Mouse (Mus musculus): ENCODE data around the gene Zfand2b. TPM values are rescaled to one million over a fixed set of nuclear protein-coding genes. Genes with fewer than 3 reads are reported as not detected.

Gene Zfand2b
- total RNA-seq, 2 experiments from 2014 or later = 30.2 to 35.1 TPM

DNA sequence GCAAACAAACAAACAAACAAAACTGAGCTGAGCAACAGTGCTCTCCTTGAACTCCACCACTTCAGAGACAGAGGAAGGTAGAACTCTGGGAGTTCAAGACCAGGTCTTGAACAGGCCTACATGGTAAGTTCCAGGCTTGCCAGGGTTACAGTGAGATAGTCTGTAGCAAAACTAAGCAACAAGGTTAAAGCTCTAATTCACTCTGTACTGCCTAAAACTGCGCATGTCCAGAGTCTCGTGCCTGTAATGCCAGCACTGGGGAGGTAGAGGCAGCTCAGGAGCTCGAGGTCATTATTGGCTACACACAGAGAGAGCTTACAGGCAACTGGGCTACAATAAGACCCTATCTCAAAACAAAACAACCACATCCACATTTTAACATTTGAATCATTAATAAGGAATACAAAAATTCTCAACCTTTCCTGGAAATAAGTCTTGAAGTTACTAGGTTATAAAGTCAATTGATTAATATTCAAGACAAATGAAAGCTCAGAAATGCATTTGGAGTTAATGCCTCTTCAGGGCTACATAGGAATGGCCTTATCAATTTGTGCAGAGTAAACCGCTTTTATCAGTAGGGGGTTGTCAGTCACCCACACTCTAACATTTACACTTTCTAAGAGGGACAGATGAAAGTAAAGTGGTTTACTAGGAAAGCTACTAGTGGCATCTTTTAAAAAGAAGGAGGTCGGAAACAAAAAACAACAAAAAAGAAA, 8.7 kb upstream of the Zfand2b start:
- DNase-seq = no peak

- DNase-seq = no peak
Observed at GRCm38 (mm10) chr1:75160256-75160617, 8.2 kb upstream of the Zfand2b start.

GRCm38 (mm10) chr1:75168093-75168471, 364 bp upstream of the Zfand2b start:
- no peak for DNase-seq

- peak; percentile 42 to 66 for DNase-seq
Observed at GRCm38 (mm10) chr1:75179334-75180104, 11.1 kb downstream of the Zfand2b start.

- peak; percentile 90 to 93 for DNase-seq
Observed at GRCm38 (mm10) chr1:75180105-75180590, 11.7 kb downstream of the Zfand2b start, which contains the start of gene Abcb6. Gene Abcb6 (minus strand): TSS chr1:75180392.

DNA sequence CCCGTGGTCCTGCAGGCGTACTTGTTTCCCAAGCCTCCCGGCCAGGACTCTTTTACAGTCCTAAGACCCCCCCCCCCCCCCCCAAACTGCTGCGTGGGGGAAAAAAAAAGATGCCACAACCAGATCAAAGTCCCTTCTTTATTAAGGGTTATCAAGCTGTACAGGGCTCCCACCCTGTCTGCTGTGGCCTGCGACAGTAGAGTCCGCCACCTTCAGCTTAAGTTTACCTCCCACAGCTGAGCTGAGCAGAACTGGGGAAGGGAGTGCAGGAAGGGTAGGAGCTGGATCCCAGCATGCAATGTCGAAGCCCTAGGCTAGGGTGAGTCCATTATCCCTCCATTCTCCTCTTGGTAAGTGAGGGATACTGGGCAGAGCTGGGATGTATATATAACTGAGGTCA, 12.3 kb downstream of the Zfand2b start:
- no peak for DNase-seq

DNA sequence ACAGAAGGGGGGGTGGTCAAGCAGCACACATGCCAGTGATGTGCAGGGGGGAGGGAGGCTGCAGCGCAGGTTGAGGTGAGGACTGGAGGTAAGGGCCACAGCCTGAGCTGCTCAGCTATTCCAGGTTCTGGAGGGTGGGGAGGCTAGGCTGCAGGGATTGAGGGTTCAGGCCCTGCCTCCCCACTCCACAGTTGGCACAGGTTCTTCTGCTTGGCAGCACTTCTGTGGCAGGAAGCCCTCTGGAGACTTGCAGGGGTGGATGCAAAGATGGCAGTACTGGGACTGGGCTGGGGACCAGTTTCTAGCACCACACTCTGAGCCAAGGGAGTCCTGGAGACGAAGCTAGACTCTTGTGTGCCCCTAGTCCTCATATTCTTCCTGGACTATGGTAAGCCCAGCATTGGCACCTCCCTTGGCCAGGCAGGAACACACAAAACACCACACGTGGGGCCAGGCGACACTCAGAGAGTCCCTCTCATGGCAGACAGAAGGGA, 13.0 kb downstream of the Zfand2b start:
- DNase-seq = no peak

- no peak for DNase-seq
Observed at GRCm38 (mm10) chr1:75182160-75182559, 13.7 kb downstream of the Zfand2b start.

DNA sequence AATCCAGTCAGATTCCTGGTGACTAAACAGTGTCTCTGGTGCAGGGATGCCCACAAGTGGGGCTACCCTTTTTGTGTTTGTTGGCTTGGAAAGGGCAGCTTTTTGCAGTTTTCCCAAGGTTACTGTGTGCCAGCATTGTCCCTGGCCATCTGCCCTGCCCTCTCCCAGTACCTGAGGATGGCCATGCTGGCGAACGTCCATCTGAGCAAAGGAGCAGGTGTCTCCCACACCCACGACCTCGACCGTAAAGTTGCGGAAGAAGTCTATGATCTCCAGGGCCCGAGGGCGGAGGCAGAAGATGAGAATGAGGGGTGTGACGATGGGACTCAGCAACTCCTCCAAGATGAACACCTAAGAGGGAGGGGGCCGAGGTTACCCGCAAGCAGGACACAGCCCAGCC, 17.0 kb downstream of the Zfand2b start:
- DNase-seq = no peak

DNA sequence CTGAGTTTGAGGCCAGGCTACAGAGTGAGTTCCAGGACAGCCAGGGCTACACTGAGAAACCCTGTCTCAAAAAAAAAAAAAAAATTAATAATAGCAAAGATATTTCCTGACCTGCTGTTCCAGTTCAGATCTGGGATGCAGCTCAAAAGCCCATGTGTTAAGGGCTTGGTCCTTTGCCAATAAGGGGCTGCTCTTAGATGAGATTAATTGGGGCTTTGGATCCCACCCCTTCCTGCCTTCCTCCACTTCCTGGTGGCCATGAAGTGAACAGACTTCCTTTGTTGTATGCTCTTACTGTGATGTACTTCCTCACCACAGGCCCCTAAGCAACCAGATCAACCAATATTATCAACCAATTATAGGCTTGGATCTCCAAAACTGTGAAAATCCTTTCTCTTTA, 18.7 kb downstream of the Zfand2b start:
- no peak for DNase-seq

DNA sequence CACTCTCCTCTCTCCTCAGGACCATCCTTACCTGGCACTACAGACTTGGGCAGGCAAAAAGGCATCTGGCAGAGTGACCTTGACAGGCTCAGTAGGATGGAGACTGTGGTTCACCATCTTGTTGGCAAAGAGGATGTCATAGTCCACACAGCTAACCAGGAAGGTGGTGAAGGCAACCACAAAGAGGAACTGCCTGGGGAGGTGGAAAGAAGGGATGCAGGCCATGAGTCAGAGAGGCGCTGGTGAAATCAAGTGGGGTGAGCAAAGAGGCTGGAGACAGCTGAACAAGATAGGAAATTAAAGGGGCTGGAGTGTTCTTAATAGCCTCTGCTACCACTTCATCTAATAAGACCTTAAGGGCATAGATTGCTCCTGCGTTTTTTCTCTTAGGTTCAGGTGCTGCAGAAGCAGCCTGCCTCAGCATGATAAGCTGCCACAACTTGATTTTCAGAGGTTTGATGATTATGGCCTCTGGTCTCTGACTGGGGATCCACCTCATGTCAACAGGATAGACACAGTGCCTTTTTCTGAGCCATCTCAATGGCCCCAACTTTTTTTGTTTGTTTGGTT, 19.6 kb downstream of the Zfand2b start:
- no peak for DNase-seq

DNA sequence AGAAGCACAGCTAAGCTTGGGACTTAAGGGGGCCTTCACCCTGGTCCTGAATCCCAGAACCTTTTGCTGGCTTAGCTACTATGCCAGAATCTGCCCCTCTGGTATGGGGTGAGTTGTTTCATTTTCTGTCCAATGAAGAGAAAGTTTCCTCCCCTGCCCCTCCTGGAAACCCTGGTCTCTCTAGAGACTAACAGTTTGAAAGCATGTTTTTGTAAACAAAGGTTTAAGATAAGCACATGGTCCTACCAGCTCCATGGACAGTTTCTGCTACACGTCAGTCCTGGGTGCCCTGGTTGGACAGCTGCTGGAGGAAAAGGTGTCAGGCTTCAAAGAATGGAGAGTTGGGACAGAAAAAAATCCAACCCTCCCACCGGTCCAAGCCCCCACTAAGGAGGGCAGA, 22.1 kb downstream of the Zfand2b start:
- DNase-seq = no peak

DNA sequence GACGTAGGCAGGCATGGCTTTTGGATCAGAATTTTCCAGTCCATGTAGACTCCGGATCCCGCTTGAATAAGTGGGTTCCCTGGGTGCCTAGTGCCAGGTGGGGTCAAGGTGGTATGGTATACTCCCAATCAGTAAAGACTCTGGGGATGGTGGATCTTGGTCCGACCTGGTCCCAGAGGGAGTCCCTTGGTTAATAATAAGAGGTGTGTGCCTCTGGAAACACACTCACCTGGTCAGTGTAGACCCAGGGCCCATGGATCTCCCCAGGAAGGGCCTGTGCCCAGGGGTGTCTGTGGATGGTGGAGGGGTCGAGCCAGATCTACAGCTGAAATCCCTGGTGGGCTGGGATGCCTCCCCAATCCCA, 22.8 kb downstream of the Zfand2b start:
- no peak for DNase-seq

GRCm38 (mm10) chr1:75191622-75192402, 23.4 kb downstream of the Zfand2b start, which contains the start of the genes Ankzf1 and Atg9a:
Gene Ankzf1 (plus strand): TSS chr1:75192151.
Gene Atg9a (minus strand): TSS chr1:75192196.
- peak; percentile 95 to 96 for DNase-seq

GRCm38 (mm10) chr1:75192452-75192851, 24.0 kb downstream of the Zfand2b start:
- DNase-seq = peak; percentile 65 to 74

- no peak for DNase-seq
Observed at GRCm38 (mm10) chr1:75201236-75201635, 32.8 kb downstream of the Zfand2b start.

- peak; percentile 41 to 63 for DNase-seq
Observed at GRCm38 (mm10) chr1:75208967-75209678, 40.7 kb downstream of the Zfand2b start.

DNA sequence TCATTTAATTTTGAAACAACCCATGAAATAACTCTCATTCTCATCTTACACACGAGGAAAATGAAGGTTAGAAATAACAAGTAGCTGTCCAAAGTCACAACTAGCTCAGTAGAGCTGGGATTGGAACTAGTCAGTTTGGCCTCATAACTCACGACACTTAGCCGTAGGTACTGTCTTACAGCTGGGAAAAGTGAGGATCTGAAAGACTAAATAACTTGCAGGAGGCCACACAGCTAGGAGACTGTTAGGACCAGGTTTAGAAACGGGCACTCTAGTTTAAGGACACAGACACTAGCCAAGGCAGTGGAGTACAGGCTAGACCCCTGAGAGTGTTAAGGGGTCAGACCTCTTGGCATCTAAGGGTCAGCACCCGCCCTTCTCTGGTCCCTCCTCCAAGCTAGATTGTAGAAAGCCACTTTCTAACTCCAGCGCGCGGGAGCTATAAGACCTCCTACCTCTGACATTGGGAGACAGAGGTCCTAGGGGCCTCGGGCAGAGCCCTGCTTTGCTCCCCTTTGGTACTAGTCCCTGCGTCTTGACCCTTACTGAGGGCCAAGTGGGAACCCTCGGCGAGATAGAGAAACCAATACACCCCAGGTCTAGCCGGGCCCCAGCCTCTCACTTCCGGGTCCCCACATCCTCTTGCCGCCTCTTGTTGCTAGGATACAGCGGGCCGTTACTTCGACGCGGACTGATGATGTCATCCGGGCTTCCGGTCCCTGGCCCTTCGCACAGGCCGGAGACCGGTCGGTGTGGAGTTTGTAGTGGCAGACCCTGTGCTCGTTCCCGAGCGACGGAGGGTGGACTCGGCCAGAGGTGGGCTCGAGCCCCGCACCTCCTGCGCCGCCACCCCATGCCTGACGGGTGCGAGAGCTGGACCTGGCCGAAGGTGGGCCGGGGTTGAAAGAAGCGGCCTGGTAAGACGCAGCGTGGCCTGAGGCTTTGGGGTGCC, 42.0 kb downstream of the Zfand2b start, which contains the start of the genes Glb1l and Stk16:
Glb1l (minus strand) TSS at position 678 of the 952 bp plus-strand sequence.
Stk16 (plus strand) TSS at position 703 of the 952 bp plus-strand sequence.
- peak; percentile 96 for DNase-seq

DNA sequence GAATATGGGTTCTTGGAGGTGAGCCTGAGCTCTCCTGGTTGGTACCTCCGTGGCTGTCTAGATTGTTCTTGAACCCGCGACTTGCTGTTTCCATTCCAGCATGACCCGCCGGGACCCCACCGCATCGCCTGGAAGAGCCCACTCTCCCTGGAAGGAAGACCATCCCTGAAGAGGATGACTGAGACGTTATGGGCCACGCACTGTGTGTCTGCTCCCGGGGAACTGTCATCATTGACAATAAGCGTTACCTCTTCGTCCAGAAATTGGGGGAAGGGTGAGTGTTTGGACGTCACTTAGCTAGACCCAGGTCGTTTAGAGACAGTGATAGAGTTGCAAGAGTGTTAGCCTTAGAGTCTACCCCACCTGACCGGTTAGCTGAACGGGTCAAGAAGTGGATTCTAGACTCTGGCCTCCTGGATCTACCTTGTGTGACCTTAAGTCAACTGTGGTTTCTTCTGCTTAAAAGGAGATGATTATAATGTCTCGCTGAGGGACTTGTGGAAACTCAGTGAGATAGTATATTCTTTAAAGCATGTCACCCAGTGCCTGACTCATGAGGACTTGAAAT, 42.8 kb downstream of the Zfand2b start:
- DNase-seq = no peak

DNA sequence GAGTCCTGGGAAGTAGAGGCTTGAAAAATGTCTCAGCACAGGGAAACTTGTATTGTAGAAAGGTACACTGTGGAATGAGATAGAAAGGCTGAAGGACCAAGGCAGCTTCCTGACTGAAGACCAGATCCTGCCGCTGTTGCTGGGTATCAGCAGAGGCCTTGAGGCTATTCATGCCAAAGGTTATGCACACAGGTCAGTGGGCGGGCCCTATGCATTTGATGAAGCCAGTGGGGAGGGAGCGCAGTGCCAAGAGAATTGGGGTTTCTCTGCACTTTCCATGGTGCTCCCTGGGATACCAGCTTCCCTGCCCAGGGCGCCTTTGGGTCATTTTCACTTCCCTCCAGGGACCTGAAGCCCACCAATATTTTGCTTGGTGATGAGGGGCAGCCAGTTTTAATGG, 44.1 kb downstream of the Zfand2b start:
- DNase-seq = no peak

Measured in adrenal gland, postnatal 36 days (tissue).